Mouse (Mus musculus) embryonic facial prominence, embryonic 11.5 days (tissue): ENCODE measurements around the gene Hs3st4. TPM values are rescaled to one million over a fixed set of nuclear protein-coding genes. Genes with fewer than 3 reads are reported as not detected.

ENCODE experiments used
- ATAC-seq: fragments of 200-750 bp; cut with Nextera tagmentation; replicated peaks from 2 replicates; pipeline ENCODE4 v1.8.0; 2017; ENCODE audit warnings: low read depth; ENCODE audit not compliant: insufficient number of reproducible peaks, low FRiP score, low TSS enrichment
- DNase-seq: peaks from one replicate; pipeline ENCODE4 v3.0.0-alpha.2; 2015; ENCODE audit warnings: low spot score
- H3K27ac ChIP-seq: fragments of 300-500 bp; sonication (generic); replicated peaks from 2 replicates; pipeline ENCODE4 v1.5.1; 2014; ENCODE audit warnings: mild to moderate bottlenecking, low read depth, low read length, control low read depth
- H3K27me3 ChIP-seq: fragments of 300-500 bp; sonication (generic); 2 replicates; pipeline ENCODE4 v1.6.1; 2014; ENCODE audit warnings: mild to moderate bottlenecking, low read length, moderate library complexity, mixed read lengths; ENCODE audit not compliant: control insufficient read depth, insufficient read depth
- H3K36me3 ChIP-seq: fragments of 300-500 bp; sonication (generic); replicated peaks from 2 replicates; pipeline ENCODE4 v1.6.1; 2014; ENCODE audit warnings: low read depth, mild to moderate bottlenecking, low read length, moderate library complexity, mixed read lengths; ENCODE audit not compliant: control insufficient read depth, insufficient read depth
- H3K4me1 ChIP-seq: fragments of 300-500 bp; sonication (generic); 2 replicates; pipeline ENCODE4 v1.6.1; 2014; ENCODE audit warnings: low read length, mixed read lengths; ENCODE audit not compliant: control insufficient read depth, insufficient read depth
- H3K4me2 ChIP-seq: fragments of 300-500 bp; sonication (generic); 2 replicates; pipeline ENCODE4 v1.6.1; 2014; ENCODE audit warnings: low read depth, mild to moderate bottlenecking, control low read depth, low read length, moderate library complexity
- H3K4me3 ChIP-seq: fragments of 300-500 bp; sonication (generic); 2 replicates; pipeline ENCODE4 v1.5.1; 2014; ENCODE audit warnings: low read depth, low read length, control low read depth
- H3K9ac ChIP-seq: fragments of 300-500 bp; sonication (generic); replicated peaks from 2 replicates; pipeline ENCODE4 v1.6.1; 2014; ENCODE audit warnings: mild to moderate bottlenecking, control low read depth, low read length
- H3K9me3 ChIP-seq: fragments of 300-500 bp; sonication (generic); replicated peaks from 2 replicates; pipeline ENCODE4 v1.6.1; 2016; ENCODE audit warnings: mild to moderate bottlenecking, low read length, inconsistent platforms, mixed read lengths; ENCODE audit not compliant: control insufficient read depth
- WGBS: fragments of 180-500 bp; shearing (Covaris S2); extraction: QIAGEN DNeasy Blood & Tissue Kit; methylation state at CpG from one replicate; pipeline ENCODE4 v1.1.7; 2014; 5-methylcytosine and 5-hydroxymethylcytosine counted together
- polyA plus RNA-seq: library from polyadenylated mRNA; unstranded; fragments of >200 nt; fragmentation: Nextera tagmentation; extraction: Ambion mirVana; gene quantifications from 2 replicates; pipeline ENCODE4 v1.2.1, GENCODE M21; 2014

Gene Hs3st4
- polyA plus RNA-seq, 1 experiment from 2014 or later, result 0.08 TPM

GRCm38 (mm10) chr7:124198811-124199570, 216.3 kb downstream of the Hs3st4 start:
- H3K27ac ChIP-seq, result no peak overlapping the region

GRCm38 (mm10) chr7:124216921-124217320, 234.3 kb downstream of the Hs3st4 start:
- Histone ChIP-seq H3K4me1 (no peaks in the 10 kb centered on the region), H3K4me2 (no peak overlapping the region), H3K9me3 (no peaks in the 10 kb centered on the region), H3K4me3 (no peak overlapping the region), H3K9ac (no peak overlapping the region), H3K27me3 (no peaks in the 10 kb centered on the region), H3K36me3 (no peaks in the 10 kb centered on the region), H3K27ac (no peak overlapping the region)
- ATAC-seq (no peak), DNase-seq (no peak)
- 70% methylated on average over 1 of the region's 1 CpGs for WGBS

More at GRCm38 (mm10) chr7:124198811-124199570, 216.3 kb downstream of the Hs3st4 start:
- Histone ChIP-seq H3K4me3 (no peak overlapping the region), H3K27me3 (no peaks in the 10 kb centered on the region), H3K9me3 (no peaks in the 10 kb centered on the region), H3K9ac (no peak overlapping the region), H3K4me1 (no peaks in the 10 kb centered on the region), H3K4me2 (no peak overlapping the region), H3K36me3 (no peaks in the 10 kb centered on the region)
- peak; percentile 79 for DNase-seq
- no peak for ATAC-seq
- 73% methylated on average over 6 of the region's 6 CpGs for WGBS

- Histone ChIP-seq H3K27ac (no peak overlapping the region), H3K36me3 (no peaks in the 10 kb centered on the region), H3K9me3 (no peaks in the 10 kb centered on the region), H3K9ac (no peak overlapping the region), H3K4me1 (no peaks in the 10 kb centered on the region), H3K27me3 (no peaks in the 10 kb centered on the region), H3K4me3 (no peak overlapping the region), H3K4me2 (no peak overlapping the region)
- WGBS, result 74% methylated on average over 10 of the region's 10 CpGs
- DNase-seq (no peak), ATAC-seq (no peak)
Measured at GRCm38 (mm10) chr7:124220556-124220955, 237.9 kb downstream of the Hs3st4 start.

- H3K4me1 ChIP-seq, result no peaks in the 10 kb centered on the region
Measured at GRCm38 (mm10) chr7:124237896-124238670, 255.4 kb downstream of the Hs3st4 start.

GRCm38 (mm10) chr7:124239903-124240647, 257.4 kb downstream of the Hs3st4 start:
- WGBS, result 40% methylated on average over 7 of the region's 7 CpGs
- Histone ChIP-seq H3K9ac (no peak overlapping the region), H3K27me3 (no peaks in the 10 kb centered on the region), H3K4me3 (no peak overlapping the region), H3K9me3 (no peaks in the 10 kb centered on the region), H3K4me2 (no peak overlapping the region), H3K4me1 (no peaks in the 10 kb centered on the region), H3K36me3 (no peaks in the 10 kb centered on the region), H3K27ac (no peak overlapping the region)
- ATAC-seq (no peak), DNase-seq (no peak)

More at GRCm38 (mm10) chr7:124237896-124238670, 255.4 kb downstream of the Hs3st4 start:
- Histone ChIP-seq H3K36me3 (no peaks in the 10 kb centered on the region), H3K9me3 (no peaks in the 10 kb centered on the region), H3K4me3 (no peak overlapping the region), H3K27ac (no peak overlapping the region), H3K9ac (no peak overlapping the region), H3K4me2 (no peak overlapping the region), H3K27me3 (no peaks in the 10 kb centered on the region)
- no peak for ATAC-seq
- DNase-seq, result no peak
- WGBS, result 80% methylated on average over 4 of the region's 4 CpGs

GRCm38 (mm10) chr7:124249838-124250237, 267.2 kb downstream of the Hs3st4 start:
- Histone ChIP-seq H3K4me3 (no peak overlapping the region), H3K27me3 (no peaks in the 10 kb centered on the region), H3K4me1 (no peaks in the 10 kb centered on the region), H3K27ac (no peak overlapping the region), H3K9ac (no peak overlapping the region), H3K4me2 (no peak overlapping the region), H3K9me3 (no peaks in the 10 kb centered on the region), H3K36me3 (no peaks in the 10 kb centered on the region)
- 80% methylated on average over 3 of the region's 3 CpGs for WGBS
- ATAC-seq (no peak), DNase-seq (no peak)

- no peaks in the 10 kb centered on the region for H3K9me3 ChIP-seq
- H3K4me1 ChIP-seq, result no peaks in the 10 kb centered on the region
- H3K27me3 ChIP-seq, result no peaks in the 10 kb centered on the region
- no peaks in the 10 kb centered on the region for H3K36me3 ChIP-seq
- no peak overlapping the region for H3K27ac ChIP-seq
- H3K4me3 ChIP-seq, result no peak overlapping the region
- 71% methylated on average over 1 of the region's 1 CpGs for WGBS
- H3K9ac ChIP-seq, result no peak overlapping the region
- H3K4me2 ChIP-seq, result no peak overlapping the region
- DNase-seq, result no peak
- no peak for ATAC-seq
Measured at GRCm38 (mm10) chr7:124250566-124250965, 267.9 kb downstream of the Hs3st4 start.
